Mouse (Mus musculus) Patski (cell line): Measurements from ENCODE around the gene Tbata. TPM values are rescaled to one million over a fixed set of nuclear protein-coding genes. Genes with fewer than 3 reads are reported as not detected.

Experiments used
- ATAC-seq: fragments of 100-300 bp; one replicate; pipeline ENCODE4 v1.8.0; 2021
- CTCF ChIA-PET: fragments of 350-600 bp; sonication (Branson Sonifier 250); formaldehyde crosslinking; loops from one replicate; lab custom pipeline; 2022; ENCODE audit warnings: inconsistent platforms; lab: Charles Lee
- POLR2A ChIA-PET: fragments of 350-600 bp; sonication (Branson Sonifier 250); formaldehyde crosslinking; loops from one replicate; lab custom pipeline; 2022; ENCODE audit warnings: antibody characterized with exemption, inconsistent platforms; lab: Charles Lee
- DNase-seq: peaks from one replicate; pipeline ENCODE4 v3.0.0-alpha.2; 2011; ENCODE audit warnings: low read depth, low spot score
- H3K27me3 ChIP-seq: fragments of 371-371 bp; one replicate; pipeline ENCODE4 v1.5.1; 2021
- CTCF ChIP-seq: fragments of 100-300 bp; IDR thresholded peaks from one replicate; pipeline ENCODE4 v1.5.1; 2021
- in situ Hi-C: fragments of 300-500 bp; cut with MboI; formaldehyde crosslinking; loops from 3 replicates; pipeline ENCODE4 v1.11.1; 2018; ENCODE audit warnings: low pct_unique_long_range_greater_than_20kb, mixed read lengths
- polyA plus RNA-seq: library from polyadenylated mRNA; unstranded; gene quantifications from one replicate; pipeline ENCODE4 v1.2.3, GENCODE M21; 2021

Tbata gene
- polyA plus RNA-seq, 1 experiment from 2014 or later, result not detected

DNA sequence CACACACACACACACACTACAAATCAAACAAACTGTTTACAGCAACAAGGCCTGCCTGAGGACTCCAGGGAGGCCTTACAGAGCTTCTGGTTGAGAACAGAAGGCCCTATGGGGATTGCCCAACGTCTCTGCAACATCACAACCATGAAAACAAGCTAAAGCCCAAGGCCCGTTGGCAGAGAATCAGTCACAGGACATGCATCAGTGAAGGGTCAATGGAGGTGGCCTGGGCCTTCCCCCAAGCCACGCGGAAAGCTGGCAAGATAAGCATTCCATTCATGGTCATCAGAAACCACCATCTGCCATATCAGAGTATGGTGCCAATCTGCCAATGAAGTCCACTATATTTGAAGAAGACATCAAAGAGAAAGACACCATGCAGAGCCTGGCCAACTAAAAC is 11.1 kb upstream of the Tbata start:
- in situ Hi-C loops, result no loop called here
- H3K27me3 ChIP-seq, result no peaks in the 10 kb centered on the region
- DNase-seq (no peak), ATAC-seq (no peak)
- ChIA-PET CTCF (interaction anchor here (1.0 to 1.1 kb wide), 2 partner anchors 13 kb away, joined by 3 read pairs; partner anchors contain the start of gene Sgpl1), POLR2A (no interaction called here)
- no peak for TF ChIP-seq CTCF

DNA sequence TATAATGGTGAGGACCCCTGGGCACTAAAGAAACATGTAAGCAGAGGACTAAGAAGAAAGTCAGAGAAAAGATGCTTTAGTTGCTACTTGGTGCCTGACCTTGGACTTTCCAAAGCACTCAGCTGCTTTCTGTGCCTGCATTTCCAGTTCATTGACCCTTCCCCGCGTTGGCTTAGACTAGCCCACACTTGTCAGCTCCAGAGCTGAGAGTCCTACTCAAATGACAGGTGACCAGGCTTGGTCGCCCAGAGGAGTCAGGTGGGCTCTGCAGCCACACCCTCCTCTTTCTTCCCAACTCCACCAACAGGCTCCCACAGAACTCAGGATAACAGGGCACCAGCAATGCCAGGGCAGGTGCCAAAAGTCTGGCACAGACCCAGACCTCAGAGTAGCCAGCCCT is 9.4 kb upstream of the Tbata start:
- no peak for DNase-seq
- no peak for ATAC-seq

GRCm38 (mm10) chr10:61167333-61168096 is 4.2 kb upstream of the Tbata start:
- ChIA-PET POLR2A (no interaction called here), CTCF (no interaction called here)
- H3K27me3 ChIP-seq, result no peaks in the 10 kb centered on the region
- ATAC-seq (no peak), DNase-seq (no peak)
- in situ Hi-C loops, result no loop called here
- no peak for TF ChIP-seq CTCF

More for the DNA sequence above, 9.4 kb upstream of the Tbata start:
- in situ Hi-C loops, result no loop called here
- H3K27me3 ChIP-seq, result no peaks in the 10 kb centered on the region
- no peak for TF ChIP-seq CTCF
- POLR2A ChIA-PET, result interaction anchor here (0.6 to 0.7 kb wide), 2 partner anchors 9 to 133 kb away, joined by 3 read pairs; no protein-coding TSS in a partner anchor
- CTCF ChIA-PET, result no interaction called here

GRCm38 (mm10) chr10:61168393-61168792 is 3.4 kb upstream of the Tbata start:
- H3K27me3 ChIP-seq, result no peaks in the 10 kb centered on the region
- DNase-seq (no peak), ATAC-seq (no peak)
- CTCF ChIA-PET, result interaction anchor here (1.2 kb wide), 1 partner anchor 12 kb away, joined by 4 read pairs; no protein-coding TSS in a partner anchor
- in situ Hi-C loops, result no loop called here
- no peak for TF ChIP-seq CTCF
- POLR2A ChIA-PET, result interaction anchor here (1.2 kb wide), 1 partner anchor 215 kb away, joined by 3 read pairs; the partner anchor contains the start of gene Pald1

DNA sequence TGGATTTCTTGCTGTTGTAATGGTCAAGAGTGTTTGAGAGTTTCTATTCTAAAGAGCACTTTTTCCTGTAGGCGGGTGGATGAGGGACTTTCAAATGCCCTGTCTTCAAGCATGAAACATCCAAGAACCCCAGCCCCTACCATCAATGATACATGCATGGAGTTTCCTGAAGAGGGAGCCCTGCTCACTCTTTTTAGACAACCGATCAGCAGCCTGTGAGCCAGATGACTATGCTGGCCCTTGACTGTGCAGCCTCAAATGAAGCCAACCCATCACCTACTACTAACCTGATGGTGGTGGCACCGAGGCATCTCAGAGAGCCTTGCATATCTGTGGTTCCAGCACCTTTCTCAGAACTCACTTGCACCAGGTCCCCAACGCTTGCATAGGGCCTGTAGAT is 742 bp downstream of the Tbata start:
- ATAC-seq, result no peak
- DNase-seq, result no peak
- TF ChIP-seq CTCF, result no peak
- H3K27me3 ChIP-seq, result no peaks in the 10 kb centered on the region
- in situ Hi-C loops, result no loop called here
- POLR2A ChIA-PET, result no interaction called here
- CTCF ChIA-PET, result no interaction called here

DNA sequence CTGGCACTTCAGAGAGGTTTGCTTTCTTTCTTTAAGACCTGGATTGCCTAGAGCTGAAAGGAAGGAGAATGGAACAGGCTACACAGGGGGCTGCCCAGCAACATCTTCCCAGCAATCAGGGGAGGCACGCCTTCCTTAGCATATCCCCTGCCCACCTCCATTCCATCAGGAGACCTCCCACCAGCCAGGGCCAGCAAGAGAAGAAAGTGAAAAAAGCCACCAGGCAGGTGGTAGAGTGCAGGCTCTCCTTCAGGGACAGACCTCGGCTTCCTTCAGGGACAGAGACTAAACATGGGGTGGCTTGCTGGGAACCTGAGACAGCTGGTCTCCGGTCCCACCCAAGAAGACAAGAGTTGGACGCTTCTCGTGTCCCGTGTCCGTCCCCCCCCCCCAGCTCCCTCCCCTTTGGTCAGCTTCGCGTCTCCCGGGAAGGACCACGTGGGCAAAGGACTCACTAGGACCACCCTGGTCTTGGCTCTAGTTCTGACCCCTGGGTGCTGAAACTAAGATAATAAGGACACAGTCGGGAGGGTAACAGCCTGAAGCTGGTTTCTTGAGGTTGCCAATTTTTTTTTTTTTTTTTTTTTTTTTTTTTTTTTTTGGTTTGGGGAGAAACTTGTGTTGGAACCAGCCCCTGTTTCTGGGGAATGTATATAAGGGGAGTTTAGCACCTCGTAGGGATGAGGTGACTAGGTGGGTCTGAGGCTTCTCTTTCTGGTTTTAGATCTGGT is 3.1 kb downstream of the Tbata start:
- in situ Hi-C loops, result no loop called here
- peaks cover 3% of the 10 kb centered on the region for H3K27me3 ChIP-seq
- ChIA-PET CTCF (interaction anchor here (0.6 to 1.4 kb wide), 3 partner anchors 11 to 255 kb away, joined by 3 to 5 read pairs (median 4); no protein-coding TSS in a partner anchor), POLR2A (interaction anchor here (0.6 to 1.9 kb wide), 4 partner anchors 14 to 160 kb away, joined by 3 to 5 read pairs (median 4); partner anchors contain the start of gene Sgpl1)
- no peak for DNase-seq
- no peak for TF ChIP-seq CTCF
- ATAC-seq, result no peak

- CTCF ChIA-PET, result interaction anchor here (0.6 to 1.4 kb wide), 3 partner anchors 10 to 254 kb away, joined by 3 to 5 read pairs (median 4); no protein-coding TSS in a partner anchor
- POLR2A ChIA-PET, result interaction anchor here (0.7 to 1.9 kb wide), 2 partner anchors 14 to 28 kb away, joined by 3 to 4 read pairs; partner anchors contain the start of gene Sgpl1
- peak; percentile 83 for ATAC-seq
Observed at GRCm38 (mm10) chr10:61175442-61176204, 3.9 kb downstream of the Tbata start.

DNA sequence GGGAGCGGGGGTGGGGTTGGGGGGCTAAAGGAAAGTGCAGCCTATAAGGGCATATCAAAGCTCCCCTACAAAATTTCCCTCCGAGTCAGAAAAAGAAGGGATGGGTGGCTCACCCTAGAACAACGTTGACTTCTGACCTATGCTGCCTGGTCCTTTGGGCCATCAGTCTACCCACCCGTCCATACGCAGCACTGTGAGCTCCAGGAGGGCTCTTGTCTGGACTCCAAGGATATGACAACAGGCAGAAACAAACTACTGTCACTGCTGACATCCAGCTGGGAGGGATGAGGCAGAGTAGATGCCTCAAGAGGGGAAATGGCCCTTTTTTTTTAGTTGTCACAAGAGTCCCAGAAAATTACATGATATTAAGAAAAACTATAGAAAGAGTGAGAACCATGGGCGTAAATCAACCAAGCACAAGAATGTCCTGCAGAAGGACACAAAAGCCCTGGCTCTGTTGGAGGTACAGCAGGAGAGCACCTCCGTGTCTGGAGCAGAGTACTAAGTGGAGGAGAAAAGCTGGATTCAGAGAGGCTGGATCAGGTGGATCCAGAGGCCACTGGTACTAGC is 4.6 kb downstream of the Tbata start:
- in situ Hi-C loops, result no loop called here
- no peak for ATAC-seq
- ChIA-PET POLR2A (interaction anchor here (0.7 kb wide), 1 partner anchor 939 kb away, joined by 3 read pairs; no protein-coding TSS in a partner anchor), CTCF (interaction anchor here (1.4 kb wide), 1 partner anchor 9 kb away, joined by 5 read pairs; no protein-coding TSS in a partner anchor)
- DNase-seq, result no peak
- no peak for TF ChIP-seq CTCF
- H3K27me3 ChIP-seq, result peaks cover 5% of the 10 kb centered on the region

More at GRCm38 (mm10) chr10:61175442-61176204, 3.9 kb downstream of the Tbata start:
- peaks cover 5% of the 10 kb centered on the region for H3K27me3 ChIP-seq
- TF ChIP-seq CTCF, result peak; percentile 77
- peak; percentile 20 for DNase-seq
- in situ Hi-C loops, result no loop called here

DNA sequence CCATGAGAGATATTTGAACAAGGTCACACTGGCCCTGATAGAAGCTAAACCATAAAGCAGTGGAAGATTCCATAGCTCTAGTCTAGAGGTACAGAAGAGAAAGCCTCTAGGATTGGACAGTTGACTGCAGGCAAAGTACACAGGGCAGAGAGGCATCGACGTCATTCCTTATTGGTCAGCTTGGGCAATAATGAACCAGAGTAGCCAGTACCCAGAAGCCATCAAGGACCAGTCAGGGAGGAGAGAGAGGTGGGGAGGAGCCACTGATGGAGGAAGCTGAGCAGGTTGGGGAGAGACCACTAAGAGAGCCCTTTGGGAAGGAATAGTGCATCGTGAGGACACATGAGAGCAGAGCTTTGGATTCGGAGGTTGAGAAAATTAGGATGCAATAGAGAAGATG is 6.0 kb downstream of the Tbata start:
- DNase-seq, result no peak
- in situ Hi-C loops, result no loop called here
- peaks cover 5% of the 10 kb centered on the region for H3K27me3 ChIP-seq
- ChIA-PET POLR2A (no interaction called here), CTCF (no interaction called here)
- no peak for TF ChIP-seq CTCF
- no peak for ATAC-seq
